Mouse (Mus musculus): ENCODE measurements around the gene Sdhb.

Gene Sdhb

GRCm38 (mm10) chr4:140948481-140948880 lies 12.5 kb upstream of the Sdhb start:
- DNase-seq (ENCODE audit: low spot score in 2 of 2), result no peak

DNA sequence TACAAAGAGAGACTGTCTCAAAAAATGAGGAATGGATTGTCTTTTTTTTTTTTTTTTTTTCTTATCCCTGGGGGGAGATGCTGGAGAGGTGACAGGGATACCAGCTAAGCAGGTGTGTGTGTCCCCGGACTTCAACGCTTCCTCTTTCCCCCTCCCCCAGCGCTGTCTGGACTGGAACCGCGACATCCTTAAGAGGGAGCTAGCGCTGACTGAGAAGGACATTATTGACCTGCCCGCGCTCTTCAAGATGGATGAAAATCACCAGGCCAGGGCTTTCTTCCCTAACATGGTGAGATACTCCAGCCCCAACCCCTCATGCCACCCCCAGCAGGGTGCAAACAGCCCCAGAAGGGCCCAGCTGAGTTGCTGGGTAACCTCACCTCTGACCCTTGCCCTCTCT lies 12.0 kb upstream of the Sdhb start:
- DNase-seq (ENCODE audit: low spot score in 2 of 2), result no peak

DNA sequence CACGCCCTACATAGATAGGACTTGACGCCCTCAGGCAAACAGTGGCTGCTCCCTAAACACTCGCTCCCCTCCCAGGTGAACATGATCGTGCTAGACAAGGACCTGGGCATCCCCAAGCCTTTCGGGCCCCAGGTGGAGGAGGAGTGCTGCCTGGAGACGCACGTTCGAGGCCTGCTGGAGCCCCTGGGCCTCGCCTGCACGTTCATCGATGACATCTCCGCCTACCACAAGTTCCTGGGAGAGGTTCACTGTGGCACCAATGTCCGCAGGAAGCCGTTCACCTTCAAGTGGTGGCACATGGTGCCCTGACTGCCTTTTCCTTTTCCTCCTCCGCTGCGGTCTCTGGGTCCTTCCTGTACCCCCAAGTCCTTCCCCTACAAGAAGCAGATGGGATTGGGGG lies 11.4 kb upstream of the Sdhb start:
- DNase-seq (ENCODE audit: low spot score in 2 of 2), result no peak

DNA sequence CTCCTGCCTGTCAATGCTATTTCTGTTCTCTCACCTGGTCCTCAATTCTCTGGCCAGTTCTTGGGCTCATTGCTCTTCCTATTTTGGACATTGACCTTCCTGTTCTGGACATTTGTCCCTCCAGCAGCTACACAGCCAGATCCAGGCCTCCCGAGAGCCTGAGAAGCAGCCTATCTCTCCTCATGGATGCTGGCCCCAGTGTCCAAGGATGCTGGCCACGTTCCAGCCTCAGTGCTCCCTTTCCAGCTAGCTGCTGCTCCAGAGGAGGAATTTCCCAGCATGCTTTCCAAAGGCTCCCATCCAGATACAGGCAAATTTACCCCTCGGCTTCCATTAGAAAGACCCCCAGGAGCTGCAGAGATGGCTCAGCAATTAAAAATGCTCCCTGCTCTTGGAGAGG lies 10.4 kb upstream of the Sdhb start:
- no peak for DNase-seq (ENCODE audit: low spot score in 2 of 2)

DNA sequence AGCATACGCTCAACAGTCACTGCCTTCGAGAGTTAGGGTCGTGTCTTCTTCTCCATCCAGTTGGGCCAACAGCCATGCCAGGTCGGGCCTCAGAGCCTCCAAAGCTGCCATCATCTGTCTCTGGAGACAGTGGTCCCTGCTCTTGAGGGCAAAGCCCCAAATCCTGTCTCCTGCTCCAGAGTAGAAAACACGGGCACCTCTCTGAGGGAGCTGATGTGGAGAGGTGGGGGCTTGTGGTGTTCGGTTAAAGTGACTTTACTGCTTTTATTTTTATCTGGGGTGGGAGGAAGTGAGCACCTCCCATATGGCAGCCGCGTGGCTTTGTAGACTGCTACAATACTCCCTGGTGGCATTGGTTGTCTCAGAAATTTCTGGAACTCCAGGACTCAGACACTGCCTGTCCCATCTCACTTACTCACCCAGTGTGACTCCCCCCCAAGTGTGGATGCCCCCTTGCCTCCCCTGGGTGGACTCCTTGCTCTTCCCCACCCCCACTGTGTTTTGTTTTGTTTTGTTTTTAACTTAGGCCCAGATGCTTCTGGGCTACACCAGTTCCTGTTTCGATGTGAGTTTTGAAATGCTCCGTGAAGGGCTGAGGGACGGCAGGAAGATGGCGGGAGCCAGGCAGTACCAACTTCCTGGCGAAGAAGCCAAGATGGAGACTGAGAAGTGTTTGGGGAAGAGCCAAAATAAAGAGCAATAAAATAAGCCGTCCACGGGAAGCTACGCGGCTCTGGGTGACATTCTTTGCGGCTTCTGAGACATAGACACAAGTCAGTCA lies 9.0 kb upstream of the Sdhb start:
- DNase-seq (ENCODE audit: low spot score in 2 of 2), result no peak

DNA sequence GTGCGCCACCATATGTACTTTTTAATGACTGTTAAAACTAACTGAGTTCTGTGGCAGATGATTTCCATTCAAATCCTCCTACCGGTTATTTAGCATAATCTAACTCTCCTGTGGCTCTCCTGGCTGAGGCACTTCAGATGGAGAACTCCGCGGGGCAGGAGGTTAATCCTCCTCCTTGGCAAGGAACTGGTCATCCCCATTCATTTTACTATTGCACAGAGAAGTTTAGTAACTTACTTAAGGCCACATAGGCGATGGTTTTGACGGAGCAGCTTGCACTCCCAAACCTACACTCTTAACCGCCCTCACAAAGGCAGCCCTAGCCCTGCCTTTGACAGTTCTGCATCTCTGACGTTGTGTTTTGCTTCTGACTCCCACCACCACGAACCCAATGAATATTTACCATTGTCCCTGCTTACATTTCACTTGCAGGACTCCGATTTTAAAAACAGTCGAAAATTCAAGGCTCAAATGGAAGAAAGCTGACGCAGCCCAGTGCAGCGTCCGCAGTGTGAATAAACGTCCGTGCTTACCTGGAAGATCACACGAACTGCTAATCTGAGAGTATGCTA lies 3.8 kb upstream of the Sdhb start:
- no peak for DNase-seq (ENCODE audit: low spot score in 2 of 2)

DNA sequence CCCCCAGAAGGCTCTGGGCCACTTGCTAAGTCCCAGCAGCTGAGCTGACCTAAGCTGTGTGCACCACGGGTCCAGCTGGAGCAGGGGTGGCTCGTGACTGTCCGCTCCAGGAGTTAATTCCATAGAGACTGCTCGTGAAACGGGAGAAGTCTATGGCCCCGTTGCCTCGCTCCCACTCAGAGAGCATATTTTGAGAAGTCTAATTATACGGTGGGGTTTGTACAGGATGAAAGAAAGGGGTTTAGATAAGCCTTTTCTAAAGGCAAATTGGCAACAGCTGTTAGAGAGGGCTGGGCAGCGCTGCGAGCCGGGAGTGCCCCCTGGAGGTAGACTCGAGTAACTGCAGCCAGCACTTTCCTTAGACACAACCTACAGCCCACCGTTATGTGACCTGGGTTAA lies 3.3 kb upstream of the Sdhb start:
- peak; percentile 70 to 83 for DNase-seq (ENCODE audit: low spot score in 2 of 2)

- DNase-seq (ENCODE audit: low spot score in 2 of 2), result no peak
Measured at GRCm38 (mm10) chr4:140958319-140958718, 2.7 kb upstream of the Sdhb start.

GRCm38 (mm10) chr4:140959128-140959679 lies 1.8 kb upstream of the Sdhb start:
- no peak for DNase-seq (ENCODE audit: low spot score in 2 of 2)

- DNase-seq (ENCODE audit: low spot score in 2 of 2), result no peak
Measured at GRCm38 (mm10) chr4:140959715-140960479, 1.1 kb upstream of the Sdhb start.

- peak in 1 of 2 experiments; percentile 35 for DNase-seq (ENCODE audit: low spot score in 2 of 2)
Measured at GRCm38 (mm10) chr4:140961467-140962206, 634 bp downstream of the Sdhb start.

DNA sequence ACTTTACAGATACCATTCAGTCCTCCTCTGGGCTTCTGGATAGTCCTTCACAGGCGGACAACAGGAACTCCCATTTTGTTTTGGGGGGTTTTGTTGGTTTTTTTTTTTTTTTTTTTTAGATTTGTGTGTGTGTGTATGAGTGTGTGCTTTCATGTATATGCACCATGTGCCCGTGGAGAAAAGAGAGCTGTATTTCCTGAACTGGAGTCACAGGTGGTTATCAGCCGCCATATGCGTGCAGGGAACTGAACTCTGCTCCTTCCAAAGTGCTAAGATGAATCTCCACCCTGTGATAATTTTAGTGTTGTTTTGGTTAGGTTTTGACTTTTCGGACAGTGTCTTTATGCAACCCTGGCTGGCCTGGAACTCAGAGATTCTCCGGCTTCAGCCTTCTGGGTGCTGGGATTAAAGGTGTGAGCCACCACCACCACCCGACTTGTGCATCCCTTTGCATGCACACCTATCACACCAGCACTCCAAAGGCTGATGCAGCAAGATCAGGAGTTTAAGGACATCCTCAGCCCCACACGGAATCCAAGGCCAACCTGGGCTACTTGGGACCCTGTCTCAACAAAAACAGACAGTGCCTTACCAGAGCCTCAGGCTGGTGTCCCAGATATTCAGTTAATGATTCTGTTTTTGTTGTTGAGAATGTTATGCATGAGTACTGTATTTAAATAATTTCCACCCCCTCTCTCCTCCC lies 1.4 kb downstream of the Sdhb start:
- DNase-seq (ENCODE audit: low spot score in 2 of 2), result no peak

DNA sequence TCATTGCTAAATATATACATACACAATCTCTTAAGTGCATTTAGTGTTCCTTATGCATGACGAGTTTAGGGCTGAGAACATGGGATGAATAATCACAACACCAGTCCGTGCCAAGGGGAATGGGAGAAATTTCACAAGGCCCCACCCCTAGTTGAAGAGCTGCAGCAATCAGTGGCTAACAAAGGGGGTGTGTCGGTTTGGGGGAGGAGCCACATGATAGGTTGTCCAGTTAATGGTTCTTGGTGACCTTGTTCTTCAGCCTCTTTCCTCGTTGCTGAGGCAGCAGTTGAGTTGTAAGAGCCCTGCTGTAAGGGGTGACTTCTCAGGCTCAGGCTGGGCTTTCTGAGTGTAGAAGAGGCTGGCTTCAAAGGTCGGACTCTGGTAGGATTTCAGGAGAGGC lies 1.9 kb downstream of the Sdhb start:
- no peak for DNase-seq (ENCODE audit: low spot score in 2 of 2)

- DNase-seq (ENCODE audit: low spot score in 2 of 2), result peak in 1 of 2 experiments; percentile 31
Measured at GRCm38 (mm10) chr4:140963941-140964597, 3.1 kb downstream of the Sdhb start.

DNA sequence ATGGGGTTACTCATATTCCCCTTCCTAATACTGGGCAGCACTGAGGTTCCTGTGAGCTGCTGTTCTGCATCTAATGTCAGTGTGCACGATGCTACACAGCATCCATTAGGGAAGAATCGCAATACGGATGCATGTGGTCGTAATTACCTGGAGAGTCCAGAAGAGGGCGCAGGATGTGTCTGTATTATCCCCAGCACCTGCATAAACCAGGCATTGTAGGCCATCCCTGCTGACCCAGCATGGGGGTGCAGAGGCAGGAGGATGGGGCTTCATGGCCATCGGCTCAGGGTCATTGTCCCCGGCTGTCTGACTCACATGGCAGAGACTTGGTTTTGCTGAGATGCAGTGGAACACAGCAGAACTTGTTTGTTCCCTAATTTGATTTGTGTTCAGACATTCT lies 3.6 kb downstream of the Sdhb start:
- peak; percentile 54 to 71 for DNase-seq (ENCODE audit: low spot score in 2 of 2)

GRCm38 (mm10) chr4:140967386-140968159 lies 6.6 kb downstream of the Sdhb start:
- no peak for DNase-seq (ENCODE audit: low spot score in 2 of 2)

DNA sequence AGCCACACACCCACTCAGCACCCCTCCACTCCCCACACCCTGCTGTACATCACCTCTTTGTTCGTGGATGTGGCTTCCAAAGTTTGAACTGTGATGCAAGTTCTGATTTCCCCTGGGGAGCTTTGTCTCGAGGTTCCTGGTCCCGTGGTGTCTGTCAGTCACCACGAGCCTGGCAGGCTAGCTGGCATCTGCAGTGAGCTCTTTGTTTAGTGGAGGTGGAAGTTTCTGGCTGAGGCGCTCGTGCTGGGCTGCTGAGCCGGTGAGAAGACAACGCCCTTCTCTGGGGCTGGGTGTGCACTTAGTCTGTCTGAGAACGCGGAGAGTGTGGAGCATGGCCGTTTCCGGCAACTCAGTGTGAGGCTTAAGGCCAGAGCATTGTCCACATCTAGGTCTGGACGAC lies 10.7 kb downstream of the Sdhb start:
- no peak for DNase-seq (ENCODE audit: low spot score in 2 of 2)

GRCm38 (mm10) chr4:140974408-140974807 lies 13.4 kb downstream of the Sdhb start:
- DNase-seq (ENCODE audit: low spot score in 2 of 2), result no peak

GRCm38 (mm10) chr4:140975356-140975755 lies 14.4 kb downstream of the Sdhb start:
- DNase-seq (ENCODE audit: low spot score in 2 of 2), result no peak

DNA sequence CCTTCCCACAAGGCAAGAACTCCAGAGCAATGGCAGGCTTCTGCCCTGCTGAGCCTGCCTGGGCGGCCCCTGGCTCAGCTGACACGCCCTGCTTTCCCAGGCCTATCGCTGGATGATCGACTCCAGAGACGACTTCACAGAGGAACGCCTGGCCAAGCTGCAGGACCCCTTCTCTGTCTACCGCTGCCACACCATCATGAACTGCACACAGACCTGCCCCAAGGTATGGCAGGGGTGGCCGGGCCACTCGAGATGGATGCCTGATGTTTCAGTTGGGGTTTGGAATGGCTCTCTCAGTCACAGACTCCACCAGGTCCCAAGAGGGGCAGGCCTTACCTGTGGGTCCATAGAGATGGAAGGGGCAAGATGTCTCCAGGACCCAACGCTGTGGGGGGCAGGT lies 16.3 kb downstream of the Sdhb start:
- DNase-seq (ENCODE audit: low spot score in 2 of 2), result no peak

Data from frontal cortex, postnatal 14 days (tissue).